Mouse (Mus musculus) naive thymus-derived CD4-positive, alpha-beta T cell, adult 5 months (primary cell): ENCODE data around the gene Rexo2. TPM values are rescaled to one million over a fixed set of nuclear protein-coding genes. Genes with fewer than 3 reads are reported as not detected.

Experiments used
- polyA plus RNA-seq: library from polyadenylated mRNA; unstranded; fragments of 100-300 nt; shearing (Covaris generic); gene quantifications from one replicate; pipeline ENCODE4 v1.2.1, GENCODE M21; 2017

Gene Rexo2
- 174 TPM for polyA plus RNA-seq

GRCm38 (mm10) chr9:48480411-48481213, at the start of gene Rexo2:
Rexo2 (minus strand) TSS chr9:48480623.

GRCm38 (mm10) chr9:48494817-48495547, 14.6 kb upstream of the Rexo2 start, which contains the start of the genes Rbm7 and Gm5617:
Rbm7 (minus strand) TSS chr9:48495299.
Gm5617 (plus strand) TSS chr9:48495442.

Other genes with a start within 250 kb of the Rexo2 start
- gene Nxpe2, start 127.2 kb downstream of the Rexo2 start, polyA plus RNA-seq: 0.37 TPM
- 267 TPM for gene Rbm7, start 14.7 kb upstream of the Rexo2 start, polyA plus RNA-seq
- gene Gm5617, start 14.8 kb upstream of the Rexo2 start, polyA plus RNA-seq: 15.1 TPM
- not detected for gene Nnmt, start 124.5 kb upstream of the Rexo2 start, polyA plus RNA-seq